Mouse (Mus musculus): Measurements from ENCODE around the gene Rnf225.
"Not testable (repeated sequence)": the region's sequence is repeated elsewhere in the genome, so short reads cannot be mapped to it uniquely, and the experiment has no call there.

Gene Rnf225

GRCm38 (mm10) chr7:12927693-12928589 is 725 bp downstream of the Rnf225 start:
- peak; percentile 59 for DNase-seq (ENCODE audit: extremely low spot score, low spot score)

- DNase-seq (ENCODE audit: extremely low spot score, low spot score), result no peak
Measured at GRCm38 (mm10) chr7:12933615-12934140, 6.5 kb downstream of the Rnf225 start.

- no peak for DNase-seq (ENCODE audit: extremely low spot score, low spot score)
Measured at GRCm38 (mm10) chr7:12934808-12935207, 7.6 kb downstream of the Rnf225 start.

- not testable (repeated sequence) for DNase-seq (ENCODE audit: extremely low spot score, low spot score)
Measured at GRCm38 (mm10) chr7:12937254-12937803, 10.1 kb downstream of the Rnf225 start.

- no peak for DNase-seq (ENCODE audit: extremely low spot score, low spot score)
Measured at GRCm38 (mm10) chr7:12940599-12940998, 13.4 kb downstream of the Rnf225 start.

- DNase-seq (ENCODE audit: extremely low spot score, low spot score), result no peak
Measured at GRCm38 (mm10) chr7:12943488-12943887, 16.3 kb downstream of the Rnf225 start.

GRCm38 (mm10) chr7:12949032-12949871 is 22.0 kb downstream of the Rnf225 start:
- DNase-seq (ENCODE audit: extremely low spot score, low spot score), result peak; percentile 93

GRCm38 (mm10) chr7:12949872-12950229 is 22.6 kb downstream of the Rnf225 start:
- DNase-seq (ENCODE audit: extremely low spot score, low spot score), result no peak

- no peak for DNase-seq (ENCODE audit: extremely low spot score, low spot score)
Measured at GRCm38 (mm10) chr7:12954896-12955295, 27.7 kb downstream of the Rnf225 start.

GRCm38 (mm10) chr7:12957511-12957910 is 30.3 kb downstream of the Rnf225 start:
- no peak for DNase-seq (ENCODE audit: extremely low spot score, low spot score)

- no peak for DNase-seq (ENCODE audit: extremely low spot score, low spot score)
Measured at GRCm38 (mm10) chr7:12958948-12959347, 31.7 kb downstream of the Rnf225 start.

GRCm38 (mm10) chr7:12959718-12960117 is 32.5 kb downstream of the Rnf225 start:
- DNase-seq (ENCODE audit: extremely low spot score, low spot score), result no peak

GRCm38 (mm10) chr7:12961511-12962141 is 34.4 kb downstream of the Rnf225 start:
- DNase-seq (ENCODE audit: extremely low spot score, low spot score), result peak; percentile 65

- DNase-seq (ENCODE audit: extremely low spot score, low spot score), result peak; percentile 82
Measured at GRCm38 (mm10) chr7:12965678-12966091, 38.5 kb downstream of the Rnf225 start, which contains the start of gene Zfp324. Gene Zfp324 (plus strand): TSS chr7:12965838.

GRCm38 (mm10) chr7:12966104-12966845 is 39.1 kb downstream of the Rnf225 start:
- DNase-seq (ENCODE audit: extremely low spot score, low spot score), result peak; percentile 63

GRCm38 (mm10) chr7:12970906-12971305 is 43.7 kb downstream of the Rnf225 start:
- DNase-seq (ENCODE audit: extremely low spot score, low spot score), result no peak

GRCm38 (mm10) chr7:12977682-12978389 is 50.6 kb downstream of the Rnf225 start, which contains the start of gene Zfp446:
Gene Zfp446 (plus strand): TSS chr7:12977848.
- DNase-seq (ENCODE audit: extremely low spot score, low spot score), result peak; percentile 98

- DNase-seq (ENCODE audit: extremely low spot score, low spot score), result no peak
Measured at GRCm38 (mm10) chr7:12978931-12979722, 51.9 kb downstream of the Rnf225 start.

GRCm38 (mm10) chr7:12979776-12980175 is 52.6 kb downstream of the Rnf225 start:
- no peak for DNase-seq (ENCODE audit: extremely low spot score, low spot score)

All from neural tube, embryonic 10.5 days (tissue).